Mouse (Mus musculus) right cerebral cortex, postnatal 14 days (tissue): ENCODE results near the gene Atp6v1g2.

Experiments used
- DNase-seq: peaks from one replicate; pipeline ENCODE4 v3.0.0; 2022

Atp6v1g2 gene

GRCm38 (mm10) chr17:35257378-35257777 is 23.9 kb downstream of the Atp6v1g2 start:
- no peak for DNase-seq

GRCm38 (mm10) chr17:35257824-35258491 is 24.5 kb downstream of the Atp6v1g2 start:
- DNase-seq = peak; percentile 90

GRCm38 (mm10) chr17:35258492-35259478 is 25.3 kb downstream of the Atp6v1g2 start:
- no peak for DNase-seq

GRCm38 (mm10) chr17:35259621-35260020 is 26.2 kb downstream of the Atp6v1g2 start:
- no peak for DNase-seq

GRCm38 (mm10) chr17:35261651-35262050 is 28.2 kb downstream of the Atp6v1g2 start:
- no peak for DNase-seq

- DNase-seq = peak; percentile 99
Observed at GRCm38 (mm10) chr17:35262664-35263522, 29.4 kb downstream of the Atp6v1g2 start, which contains the start of gene H2-D1. TSS of gene H2-D1 (plus strand) at chr17:35262730.

- no peak for DNase-seq
Observed at GRCm38 (mm10) chr17:35263523-35263883, 30.0 kb downstream of the Atp6v1g2 start.

GRCm38 (mm10) chr17:35267399-35268086 is 34.1 kb downstream of the Atp6v1g2 start:
- DNase-seq = no peak

- no peak for DNase-seq
Observed at GRCm38 (mm10) chr17:35269653-35270347, 36.3 kb downstream of the Atp6v1g2 start.

- no peak for DNase-seq
Observed at GRCm38 (mm10) chr17:35272249-35272648, 38.8 kb downstream of the Atp6v1g2 start.

- DNase-seq = peak; percentile 89
Observed at GRCm38 (mm10) chr17:35274770-35275169, 41.3 kb downstream of the Atp6v1g2 start.

- DNase-seq = no peak
Observed at GRCm38 (mm10) chr17:35276304-35276864, 42.9 kb downstream of the Atp6v1g2 start.

GRCm38 (mm10) chr17:35278049-35278448 is 44.6 kb downstream of the Atp6v1g2 start:
- no peak for DNase-seq

GRCm38 (mm10) chr17:35278957-35279688 is 45.7 kb downstream of the Atp6v1g2 start:
- no peak for DNase-seq

- DNase-seq = no peak
Observed at GRCm38 (mm10) chr17:35280276-35280675, 46.8 kb downstream of the Atp6v1g2 start.

GRCm38 (mm10) chr17:35285431-35285830 is 52.0 kb downstream of the Atp6v1g2 start:
- no peak for DNase-seq
